Mouse (Mus musculus) NIH3T3 (cell line): ENCODE data around the gene Wnt3a.
A peak's percentile ranks its signal among the peaks of the same experiment; 100 is the strongest.
"Not testable (repeated sequence)": the region's sequence is repeated elsewhere in the genome, so short reads cannot be mapped to it uniquely, and the experiment has no call there.

Experiments
- DNase-seq: peaks from one replicate; pipeline ENCODE4 v3.0.0-alpha.2; 2012; ENCODE audit warnings: low read depth

The Wnt3a gene

GRCm38 (mm10) chr11:59307422-59308163 lies 17.0 kb upstream of the Wnt3a start:
- peak; percentile 88 for DNase-seq

- peak; percentile 85 for DNase-seq
Measured at GRCm38 (mm10) chr11:59306461-59307421, 16.2 kb upstream of the Wnt3a start, which contains the start of gene Wnt9a. TSS of gene Wnt9a (plus strand) at chr11:59306928.

GRCm38 (mm10) chr11:59305821-59306215 lies 15.3 kb upstream of the Wnt3a start:
- DNase-seq = peak; percentile 27

GRCm38 (mm10) chr11:59305008-59305820 lies 14.7 kb upstream of the Wnt3a start:
- DNase-seq = no peak

- peak; percentile 96 for DNase-seq
Measured at GRCm38 (mm10) chr11:59302700-59303569, 12.4 kb upstream of the Wnt3a start.

- DNase-seq = not testable (repeated sequence)
Measured at GRCm38 (mm10) chr11:59301053-59301452, 10.5 kb upstream of the Wnt3a start.

GRCm38 (mm10) chr11:59300185-59300584 lies 9.6 kb upstream of the Wnt3a start:
- peak; percentile 72 for DNase-seq

- DNase-seq = peak; percentile 82
Measured at GRCm38 (mm10) chr11:59297941-59298340, 7.4 kb upstream of the Wnt3a start.

GRCm38 (mm10) chr11:59293616-59294015 lies 3.1 kb upstream of the Wnt3a start:
- peak; percentile 61 for DNase-seq

- DNase-seq = no peak
Measured at GRCm38 (mm10) chr11:59289706-59290105, 846 bp downstream of the Wnt3a start.

- no peak for DNase-seq
Measured at GRCm38 (mm10) chr11:59284146-59284545, 6.4 kb downstream of the Wnt3a start.

GRCm38 (mm10) chr11:59282933-59283332 lies 7.6 kb downstream of the Wnt3a start:
- DNase-seq = peak; percentile 61

- no peak for DNase-seq
Measured at GRCm38 (mm10) chr11:59282111-59282510, 8.4 kb downstream of the Wnt3a start.

- DNase-seq = no peak
Measured at GRCm38 (mm10) chr11:59278047-59278446, 12.5 kb downstream of the Wnt3a start.

GRCm38 (mm10) chr11:59276877-59277276 lies 13.7 kb downstream of the Wnt3a start:
- peak; percentile 45 for DNase-seq

GRCm38 (mm10) chr11:59274184-59274583 lies 16.4 kb downstream of the Wnt3a start:
- DNase-seq = no peak

GRCm38 (mm10) chr11:59266727-59267126 lies 23.8 kb downstream of the Wnt3a start:
- no peak for DNase-seq

- DNase-seq = no peak
Measured at GRCm38 (mm10) chr11:59265154-59265813, 25.3 kb downstream of the Wnt3a start.

GRCm38 (mm10) chr11:59264593-59264992 lies 26.0 kb downstream of the Wnt3a start:
- DNase-seq = no peak

GRCm38 (mm10) chr11:59263870-59264563 lies 26.5 kb downstream of the Wnt3a start:
- DNase-seq = no peak
